Mouse (Mus musculus) liver, embryonic 11.5 days (tissue): ENCODE results near the gene Dnajc9. TPM values are rescaled to one million over a fixed set of nuclear protein-coding genes. Genes with fewer than 3 reads are reported as not detected.

Experiments
- ATAC-seq: fragments of 200-750 bp; cut with Nextera tagmentation; replicated peaks from 2 replicates; pipeline ENCODE4 v1.8.0; 2017; ENCODE audit warnings: moderate number of reproducible peaks, mild to moderate bottlenecking, moderate TSS enrichment, moderate library complexity; ENCODE audit not compliant: low FRiP score
- DNase-seq: peaks from one replicate; pipeline ENCODE4 v3.0.0-alpha.2; 2017; ENCODE audit warnings: low spot score
- H3K27ac ChIP-seq: fragments of 300-500 bp; sonication (generic); 2 replicates; pipeline ENCODE4 v1.5.1; 2014; ENCODE audit warnings: mild to moderate bottlenecking, low read depth, low read length, control low read depth
- H3K27me3 ChIP-seq: fragments of 300-500 bp; sonication (generic); replicated peaks from 2 replicates; pipeline ENCODE4 v1.6.1; 2014; ENCODE audit warnings: low read length, mixed read lengths; ENCODE audit not compliant: control insufficient read depth, insufficient read depth
- H3K36me3 ChIP-seq: fragments of 300-500 bp; sonication (generic); 2 replicates; pipeline ENCODE4 v1.6.1; 2014; ENCODE audit warnings: mild to moderate bottlenecking, low read length, moderate library complexity, mixed read lengths; ENCODE audit not compliant: control insufficient read depth, insufficient read depth
- H3K4me1 ChIP-seq: fragments of 300-500 bp; sonication (generic); replicated peaks from 2 replicates; pipeline ENCODE4 v1.6.1; 2014; ENCODE audit warnings: low read length, mixed read lengths; ENCODE audit not compliant: control insufficient read depth, insufficient read depth
- H3K4me2 ChIP-seq: fragments of 300-500 bp; sonication (generic); 2 replicates; pipeline ENCODE4 v1.6.1; 2014; ENCODE audit warnings: mild to moderate bottlenecking, control low read depth, moderate library complexity
- H3K4me3 ChIP-seq: fragments of 300-500 bp; sonication (generic); 2 replicates; pipeline ENCODE4 v1.5.1; 2014; ENCODE audit warnings: low read depth, low read length, control low read depth
- H3K9ac ChIP-seq: fragments of 300-500 bp; sonication (generic); 2 replicates; pipeline ENCODE4 v1.6.1; 2014; ENCODE audit warnings: low read depth, low read length, control low read depth
- H3K9me3 ChIP-seq: fragments of 300-500 bp; sonication (generic); 2 replicates; pipeline ENCODE4 v1.6.1; 2016; ENCODE audit warnings: low read length, inconsistent platforms, mixed read lengths; ENCODE audit not compliant: control insufficient read depth
- WGBS: fragments of 180-500 bp; shearing (Covaris S2); extraction: QIAGEN DNeasy Blood & Tissue Kit; methylation state at CpG from one replicate; pipeline ENCODE4 v1.1.7; 2014; 5-methylcytosine and 5-hydroxymethylcytosine counted together
- polyA plus RNA-seq: library from polyadenylated mRNA; unstranded; fragments of >200 nt; fragmentation: Nextera tagmentation; extraction: Ambion mirVana; gene quantifications from 2 replicates; pipeline ENCODE4 v1.2.1, GENCODE M21; 2014

Gene Dnajc9
- polyA plus RNA-seq, 1 experiment from 2014 or later, result 174 TPM

GRCm38 (mm10) chr14:20377112-20377521 is 11.6 kb downstream of the Dnajc9 start:
- Histone ChIP-seq H3K36me3 (peaks cover 2% of the 10 kb centered on the region; the same call in 1 of the 2 replicates), H3K9ac (no peak overlapping the region), H3K27ac (no peak overlapping the region), H3K4me1 (no peaks in the 10 kb centered on the region), H3K4me3 (no peak overlapping the region), H3K9me3 (no peaks in the 10 kb centered on the region), H3K4me2 (no peak overlapping the region), H3K27me3 (no peaks in the 10 kb centered on the region)
- 65% methylated on average over 4 of the region's 4 CpGs for WGBS
- DNase-seq (no peak), ATAC-seq (peak; percentile 18; the same call in 1 of the 2 replicates)

- DNase-seq (no peak), ATAC-seq (no peak)
- H3K4me1 ChIP-seq, result no peaks in the 10 kb centered on the region
- WGBS, result 83% methylated on average over 1 of the region's 1 CpGs
- no peak overlapping the region for H3K4me2 ChIP-seq
- H3K27me3 ChIP-seq, result no peaks in the 10 kb centered on the region
- no peak overlapping the region for H3K27ac ChIP-seq
- peaks cover 6% of the 10 kb centered on the region; the same call in 1 of the 2 replicates for H3K36me3 ChIP-seq
- no peaks in the 10 kb centered on the region for H3K9me3 ChIP-seq
- no peak overlapping the region for H3K4me3 ChIP-seq
- no peak overlapping the region; the same call in 1 of the 2 replicates for H3K9ac ChIP-seq
Measured at GRCm38 (mm10) chr14:20371854-20372253, 16.9 kb downstream of the Dnajc9 start.

- no peaks in the 10 kb centered on the region for H3K9me3 ChIP-seq
- 78% methylated on average over 7 of the region's 7 CpGs for WGBS
- peaks cover 6% of the 10 kb centered on the region; the same call in 1 of the 2 replicates for H3K36me3 ChIP-seq
- no peak overlapping the region for H3K4me2 ChIP-seq
- H3K4me1 ChIP-seq, result no peaks in the 10 kb centered on the region
- H3K9ac ChIP-seq, result no peak overlapping the region
- no peak overlapping the region for H3K27ac ChIP-seq
- no peak for ATAC-seq
- no peak overlapping the region for H3K4me3 ChIP-seq
- H3K27me3 ChIP-seq, result no peaks in the 10 kb centered on the region
- no peak for DNase-seq
Measured at GRCm38 (mm10) chr14:20370798-20371197, 17.9 kb downstream of the Dnajc9 start.

- no peak overlapping the region for H3K4me3 ChIP-seq
- H3K4me1 ChIP-seq, result no peaks in the 10 kb centered on the region
- ATAC-seq (no peak), DNase-seq (no peak)
- peaks cover 6% of the 10 kb centered on the region; the same call in 1 of the 2 replicates for H3K36me3 ChIP-seq
- H3K9me3 ChIP-seq, result no peaks in the 10 kb centered on the region
- H3K27me3 ChIP-seq, result no peaks in the 10 kb centered on the region
- H3K4me2 ChIP-seq, result no peak overlapping the region
- no peak overlapping the region for H3K9ac ChIP-seq
- H3K27ac ChIP-seq, result no peak overlapping the region
- WGBS, result 92% methylated on average over 3 of the region's 3 CpGs
Measured at GRCm38 (mm10) chr14:20368271-20368670, 20.4 kb downstream of the Dnajc9 start.

- ATAC-seq, result no peak
- WGBS, result 83% methylated on average over 4 of the region's 4 CpGs
- H3K9ac ChIP-seq, result no peak overlapping the region
Measured at GRCm38 (mm10) chr14:20363230-20363629, 25.5 kb downstream of the Dnajc9 start.

GRCm38 (mm10) chr14:20347991-20348541 is 40.6 kb downstream of the Dnajc9 start, which contains the start of the genes Ecd and Fam149b:
Ecd (minus strand) TSS chr14:20348121.
Fam149b (plus strand) TSS chr14:20348162.
- peaks cover 12% of the 10 kb centered on the region; the same call in 1 of the 2 replicates for H3K36me3 ChIP-seq
- H3K27me3 ChIP-seq, result no peaks in the 10 kb centered on the region
- peak within 1 kb of the TSS; percentile 90 for H3K9ac ChIP-seq
- no peaks in the 10 kb centered on the region for H3K9me3 ChIP-seq
- under 1% methylated on average over 42 of the region's 42 CpGs for WGBS
- H3K4me3 ChIP-seq, result peak within 1 kb of the TSS; percentile 78
- H3K4me2 ChIP-seq, result peak within 1 kb of the TSS; percentile 80
- ATAC-seq (peak; percentile 98), DNase-seq (peak; percentile 94)
- H3K4me1 ChIP-seq, result peaks cover 4% of the 10 kb centered on the region
- H3K27ac ChIP-seq, result peak within 1 kb of the TSS; percentile 65

More at GRCm38 (mm10) chr14:20363230-20363629, 25.5 kb downstream of the Dnajc9 start:
- Histone ChIP-seq H3K36me3 (peaks cover 9% of the 10 kb centered on the region), H3K4me2 (no peak overlapping the region), H3K27me3 (no peaks in the 10 kb centered on the region), H3K27ac (no peak overlapping the region), H3K4me3 (no peak overlapping the region), H3K9me3 (no peaks in the 10 kb centered on the region), H3K4me1 (no peaks in the 10 kb centered on the region)
- DNase-seq, result no peak

GRCm38 (mm10) chr14:20347441-20347990 is 41.2 kb downstream of the Dnajc9 start:
- no peak for DNase-seq
- peak overlapping the region; percentile 78 for H3K4me3 ChIP-seq
- peak overlapping the region; percentile 65 for H3K27ac ChIP-seq
- peak overlapping the region; percentile 90 for H3K9ac ChIP-seq
- 4% methylated on average over 15 of the region's 15 CpGs for WGBS
- peaks cover 4% of the 10 kb centered on the region for H3K4me1 ChIP-seq
- peak; percentile 64 for ATAC-seq
- peaks cover 11% of the 10 kb centered on the region; the same call in 1 of the 2 replicates for H3K36me3 ChIP-seq
- no peaks in the 10 kb centered on the region for H3K27me3 ChIP-seq
- H3K4me2 ChIP-seq, result peak overlapping the region; percentile 71
- no peaks in the 10 kb centered on the region for H3K9me3 ChIP-seq

GRCm38 (mm10) chr14:20345885-20346284 is 42.8 kb downstream of the Dnajc9 start:
- peaks cover 4% of the 10 kb centered on the region for H3K4me1 ChIP-seq
- H3K4me2 ChIP-seq, result no peak overlapping the region; the same call in 1 of the 2 replicates
- no peaks in the 10 kb centered on the region for H3K27me3 ChIP-seq
- H3K9ac ChIP-seq, result no peak overlapping the region
- H3K36me3 ChIP-seq, result peaks cover 12% of the 10 kb centered on the region; the same call in 1 of the 2 replicates
- no peak overlapping the region for H3K4me3 ChIP-seq
- WGBS, result 94% methylated on average over 9 of the region's 9 CpGs
- H3K9me3 ChIP-seq, result no peaks in the 10 kb centered on the region
- no peak overlapping the region for H3K27ac ChIP-seq
- no peak for DNase-seq
- no peak for ATAC-seq
